Mouse (Mus musculus) effector memory CD4-positive, alpha-beta T cell, adult 5 months (primary cell): Measurements from ENCODE around the gene Zswim5. TPM values are rescaled to one million over a fixed set of nuclear protein-coding genes. Genes with fewer than 3 reads are reported as not detected.

Source experiments
- polyA plus RNA-seq: library from polyadenylated mRNA; unstranded; fragments of 100-300 nt; shearing (Covaris generic); gene quantifications from one replicate; pipeline ENCODE4 v1.2.1, GENCODE M21; 2017

Zswim5 gene
- 0.24 TPM for polyA plus RNA-seq

GRCm38 (mm10) chr4:116876995-116877728 lies at the start of gene Zswim5:
Zswim5 (plus strand) TSS chr4:116877376.

GRCm38 (mm10) chr4:116993672-116994621 lies 116.8 kb downstream of the Zswim5 start, which contains the start of gene Urod:
Urod (minus strand) TSS chr4:116994413.

GRCm38 (mm10) chr4:116995131-116995797 lies 118.1 kb downstream of the Zswim5 start, which contains the start of gene Hectd3:
Hectd3 (plus strand) TSS chr4:116995317.

GRCm38 (mm10) chr4:117019206-117020134 lies 142.3 kb downstream of the Zswim5 start, which contains the start of gene Eif2b3:
Eif2b3 (plus strand) TSS chr4:117019402.

Other genes starting within 250 kb of the Zswim5 start
- gene Nasp, start 249.4 kb upstream of the Zswim5 start, polyA plus RNA-seq = 91.4 TPM
- gene Akr1a1, start 225.7 kb upstream of the Zswim5 start, polyA plus RNA-seq = 215 TPM
- gene Prdx1, start 191.8 kb upstream of the Zswim5 start, polyA plus RNA-seq = 495 TPM
- 3.7 TPM for gene Mmachc, start 169.0 kb upstream of the Zswim5 start, polyA plus RNA-seq
- 9.8 TPM for gene Ccdc163, start 168.9 kb upstream of the Zswim5 start, polyA plus RNA-seq
- gene Tesk2, start 156.4 kb upstream of the Zswim5 start, polyA plus RNA-seq = 3.2 TPM
- gene Toe1, start 69.7 kb upstream of the Zswim5 start, polyA plus RNA-seq = 31.4 TPM
- gene Mutyh, start 69.7 kb upstream of the Zswim5 start, polyA plus RNA-seq = 10.6 TPM
- gene Hpdl, start 55.7 kb upstream of the Zswim5 start, polyA plus RNA-seq = not detected
- 40.9 TPM for gene Urod, start 117.0 kb downstream of the Zswim5 start, polyA plus RNA-seq
- gene Hectd3, start 117.9 kb downstream of the Zswim5 start, polyA plus RNA-seq = 25.3 TPM
- gene Eif2b3, start 142.0 kb downstream of the Zswim5 start, polyA plus RNA-seq = 20.9 TPM
- not detected for gene Ptch2, start 218.7 kb downstream of the Zswim5 start, polyA plus RNA-seq
- 32.3 TPM for gene Btbd19, start 248.3 kb downstream of the Zswim5 start, polyA plus RNA-seq
- gene Tctex1d4, start 249.4 kb downstream of the Zswim5 start, polyA plus RNA-seq = 0.56 TPM